Mouse (Mus musculus) heart, embryonic 12.5 days (tissue): ENCODE results near the gene Cep89. TPM values are rescaled to one million over a fixed set of nuclear protein-coding genes. Genes with fewer than 3 reads are reported as not detected.

Experiments used
- ATAC-seq: fragments of 200-750 bp; cut with Nextera tagmentation; 2 replicates; pipeline ENCODE4 v1.8.0; 2017; ENCODE audit warnings: moderate TSS enrichment, moderate library complexity; ENCODE audit not compliant: insufficient number of reproducible peaks, low FRiP score
- H3K27ac ChIP-seq: fragments of 300-500 bp; sonication (generic); 2 replicates; pipeline ENCODE4 v1.5.1; 2016; ENCODE audit warnings: mild to moderate bottlenecking, moderate library complexity; ENCODE audit not compliant: poor library complexity, severe bottlenecking
- H3K27me3 ChIP-seq: fragments of 300-500 bp; sonication (generic); replicated peaks from 2 replicates; pipeline ENCODE4 v1.6.1; 2016; ENCODE audit warnings: mild to moderate bottlenecking, moderate library complexity
- H3K36me3 ChIP-seq: fragments of 300-500 bp; sonication (generic); 2 replicates; pipeline ENCODE4 v1.6.1; 2016; ENCODE audit warnings: mild to moderate bottlenecking, moderate library complexity
- H3K4me1 ChIP-seq: fragments of 300-500 bp; sonication (generic); replicated peaks from 2 replicates; pipeline ENCODE4 v1.6.1; 2016; ENCODE audit warnings: mild to moderate bottlenecking
- H3K4me2 ChIP-seq: fragments of 300-500 bp; sonication (generic); 2 replicates; pipeline ENCODE4 v1.6.1; 2016; ENCODE audit warnings: mild to moderate bottlenecking, moderate library complexity
- H3K4me3 ChIP-seq: fragments of 300-500 bp; sonication (generic); 2 replicates; pipeline ENCODE4 v1.5.1; 2016; ENCODE audit warnings: mild to moderate bottlenecking
- H3K9ac ChIP-seq: fragments of 300-500 bp; sonication (generic); 2 replicates; pipeline ENCODE4 v1.6.1; 2016; ENCODE audit warnings: mild to moderate bottlenecking, moderate library complexity
- H3K9me3 ChIP-seq: fragments of 300-500 bp; sonication (generic); replicated peaks from 2 replicates; pipeline ENCODE4 v1.6.1; 2016; ENCODE audit warnings: mild to moderate bottlenecking, moderate library complexity
- WGBS: fragments of 180-500 bp; shearing (Covaris S2); methylation state at CpG from one replicate; pipeline ENCODE4 v1.1.7; 2016; 5-methylcytosine and 5-hydroxymethylcytosine counted together
- polyA plus RNA-seq: library from polyadenylated mRNA; unstranded; fragments of >200 nt; fragmentation: Nextera tagmentation; extraction: Ambion mirVana; gene quantifications from 2 replicates; pipeline ENCODE4 v1.2.1, GENCODE M21; 2016

The Cep89 gene
- polyA plus RNA-seq, 1 experiment from 2014 or later, result 40.0 TPM

DNA sequence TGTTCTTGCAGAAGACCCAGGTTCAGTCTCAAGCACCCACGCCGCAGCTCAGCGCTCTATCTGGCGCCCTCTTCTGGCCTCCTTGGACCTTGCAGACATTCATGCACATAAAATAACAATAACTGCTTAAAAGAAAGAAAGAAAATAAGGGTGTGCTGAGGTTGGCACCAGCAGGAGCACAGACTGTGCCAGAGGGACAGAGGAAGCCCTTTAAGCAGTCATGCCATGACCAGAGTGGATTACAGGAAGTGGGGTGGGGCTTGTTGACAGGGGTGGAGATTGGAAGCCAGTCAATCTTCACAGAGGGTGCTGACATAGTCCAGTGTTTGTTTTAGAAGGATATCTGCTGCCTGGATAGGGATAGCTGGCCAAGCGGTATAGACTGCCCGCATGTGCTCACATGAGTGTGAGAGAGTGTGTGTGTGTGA, 10.3 kb upstream of the Cep89 start:
- WGBS, result 49% methylated on average over 6 of the region's 6 CpGs
- H3K27ac ChIP-seq, result no peak overlapping the region
- H3K36me3 ChIP-seq, result 0 out of 2 replicates have a peak, but pooled peaks cover 4% of the 10 kb centered on the region
- no peak overlapping the region for H3K9ac ChIP-seq
- no peaks in the 10 kb centered on the region for H3K27me3 ChIP-seq
- no peaks in the 10 kb centered on the region for H3K9me3 ChIP-seq
- ATAC-seq, result peak; percentile 69
- H3K4me1 ChIP-seq, result peaks cover 11% of the 10 kb centered on the region
- H3K4me2 ChIP-seq, result no peak overlapping the region
- no peak overlapping the region for H3K4me3 ChIP-seq

DNA sequence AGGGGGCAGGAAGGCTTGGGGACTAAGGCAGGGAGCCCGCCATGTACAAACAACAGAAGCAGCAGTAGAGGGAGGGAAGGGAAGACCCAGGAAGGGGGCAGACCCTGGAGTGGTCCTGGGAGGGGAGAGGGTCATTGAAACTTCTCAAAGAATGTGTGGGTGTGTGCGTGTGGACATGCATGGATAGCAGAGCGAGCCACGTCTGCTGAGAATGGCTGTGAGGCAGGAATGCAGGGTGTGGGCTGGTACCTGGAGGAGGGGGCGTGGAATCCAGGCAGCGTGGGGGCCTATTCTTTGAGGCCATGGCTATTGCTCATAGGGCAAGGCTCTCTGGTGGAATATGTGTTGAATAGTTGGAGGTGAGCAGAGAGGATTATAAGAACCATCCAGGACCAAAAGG, 8.1 kb upstream of the Cep89 start:
- peaks cover 11% of the 10 kb centered on the region for H3K4me1 ChIP-seq
- no peak overlapping the region for H3K4me2 ChIP-seq
- H3K9me3 ChIP-seq, result no peaks in the 10 kb centered on the region
- no peak for ATAC-seq
- no peaks in the 10 kb centered on the region for H3K27me3 ChIP-seq
- no peak overlapping the region for H3K27ac ChIP-seq
- no peak overlapping the region for H3K9ac ChIP-seq
- H3K36me3 ChIP-seq, result peaks cover 12% of the 10 kb centered on the region
- H3K4me3 ChIP-seq, result no peak overlapping the region
- 64% methylated on average over 6 of the region's 6 CpGs for WGBS

DNA sequence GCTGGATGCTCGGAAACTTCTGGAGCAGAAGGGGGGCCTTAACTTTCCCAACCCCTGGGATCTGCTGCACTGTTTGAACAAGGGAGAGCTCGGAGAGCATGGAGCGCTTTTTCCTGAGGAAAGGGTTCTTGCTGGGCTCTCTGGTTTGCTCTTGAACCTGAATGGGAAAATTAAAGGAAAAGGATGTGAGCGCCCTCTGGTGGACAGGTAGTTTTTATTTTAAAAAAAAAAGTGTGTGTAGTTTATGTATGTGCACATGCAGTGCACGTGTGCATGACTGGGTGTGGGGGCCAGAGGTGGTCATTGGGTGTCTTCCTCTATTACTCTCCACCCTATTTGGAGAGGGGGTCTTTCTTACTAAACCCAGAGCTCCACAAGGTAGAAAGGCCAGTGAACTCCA, 3.9 kb upstream of the Cep89 start:
- 67% methylated on average over 5 of the region's 5 CpGs for WGBS
- H3K4me1 ChIP-seq, result peaks cover 17% of the 10 kb centered on the region
- H3K9me3 ChIP-seq, result no peaks in the 10 kb centered on the region
- no peak overlapping the region for H3K27ac ChIP-seq
- H3K27me3 ChIP-seq, result no peaks in the 10 kb centered on the region
- H3K36me3 ChIP-seq, result peaks cover 17% of the 10 kb centered on the region
- ATAC-seq, result no peak
- H3K4me2 ChIP-seq, result no peak overlapping the region
- no peak overlapping the region for H3K9ac ChIP-seq
- H3K4me3 ChIP-seq, result no peak overlapping the region

DNA sequence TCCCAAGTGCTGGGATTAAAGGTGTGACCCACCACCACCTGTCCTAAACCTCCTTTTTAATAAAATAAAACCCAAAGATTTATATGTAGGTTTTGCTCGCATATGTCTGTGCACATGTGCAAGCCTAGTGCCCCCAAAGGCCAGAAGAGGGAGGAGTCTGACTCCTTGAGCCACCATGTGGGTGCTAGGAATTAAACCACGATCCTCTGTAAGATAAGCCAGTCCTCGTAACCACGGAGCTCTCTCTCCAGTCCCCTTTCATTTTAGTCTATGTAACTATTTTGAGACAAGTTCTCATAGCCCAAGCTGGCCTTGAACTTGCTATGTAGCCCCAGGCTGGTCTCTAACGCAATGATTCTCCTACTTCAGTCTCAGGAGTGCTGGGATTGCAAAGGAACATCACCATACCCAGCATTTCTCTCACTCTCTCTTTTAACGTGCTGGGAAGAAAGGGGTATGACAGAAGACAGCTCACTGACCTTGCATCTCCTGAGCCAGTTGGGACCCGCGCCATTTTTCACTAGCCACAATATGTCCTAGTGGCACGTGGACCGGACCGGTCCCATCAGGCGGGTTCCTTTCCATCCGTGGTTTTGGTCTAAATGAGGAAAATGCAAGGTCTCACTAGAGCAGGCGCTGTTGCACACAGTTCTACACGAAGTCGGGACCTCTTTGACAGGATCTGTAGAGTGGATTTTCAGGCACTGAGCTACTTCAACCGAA, 940 bp upstream of the Cep89 start:
- ATAC-seq, result peak; percentile 16; the same call in 1 of the 2 replicates
- Histone ChIP-seq H3K4me1 (peaks cover 19% of the 10 kb centered on the region), H3K9me3 (no peaks in the 10 kb centered on the region), H3K27me3 (no peaks in the 10 kb centered on the region), H3K36me3 (peaks cover 37% of the 10 kb centered on the region), H3K27ac (no peak overlapping the region), H3K9ac (peak overlapping the region; percentile 66), H3K4me2 (peak overlapping the region; percentile 82), H3K4me3 (peak overlapping the region; percentile 80)
- 10% methylated on average over 17 of the region's 17 CpGs for WGBS

DNA sequence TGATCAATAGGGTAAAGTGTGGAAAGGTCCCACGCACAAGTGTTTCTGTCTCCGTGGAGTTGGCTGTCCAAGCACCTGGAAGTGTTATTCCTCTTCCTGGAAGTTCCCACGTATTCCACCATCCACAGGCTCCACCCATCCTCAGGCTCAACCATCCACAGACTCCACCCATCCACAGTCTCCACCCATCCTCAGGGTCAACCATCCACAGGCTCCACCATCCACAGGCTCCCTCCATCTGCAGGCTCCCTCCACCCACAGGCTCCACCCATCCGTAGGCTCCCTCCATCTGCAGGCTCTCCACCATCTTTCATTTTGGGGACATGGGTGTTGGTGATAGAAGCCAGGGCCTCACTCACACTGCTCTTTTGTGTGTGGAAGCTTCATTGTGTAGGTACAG, 4.3 kb downstream of the Cep89 start:
- peaks cover 69% of the 10 kb centered on the region for H3K36me3 ChIP-seq
- 83% methylated on average over 4 of the region's 4 CpGs for WGBS
- peaks cover 10% of the 10 kb centered on the region for H3K4me1 ChIP-seq
- H3K9ac ChIP-seq, result no peak overlapping the region
- no peaks in the 10 kb centered on the region for H3K9me3 ChIP-seq
- no peak for ATAC-seq
- H3K4me3 ChIP-seq, result no peak overlapping the region
- H3K27ac ChIP-seq, result no peak overlapping the region
- no peak overlapping the region for H3K4me2 ChIP-seq
- H3K27me3 ChIP-seq, result no peaks in the 10 kb centered on the region

DNA sequence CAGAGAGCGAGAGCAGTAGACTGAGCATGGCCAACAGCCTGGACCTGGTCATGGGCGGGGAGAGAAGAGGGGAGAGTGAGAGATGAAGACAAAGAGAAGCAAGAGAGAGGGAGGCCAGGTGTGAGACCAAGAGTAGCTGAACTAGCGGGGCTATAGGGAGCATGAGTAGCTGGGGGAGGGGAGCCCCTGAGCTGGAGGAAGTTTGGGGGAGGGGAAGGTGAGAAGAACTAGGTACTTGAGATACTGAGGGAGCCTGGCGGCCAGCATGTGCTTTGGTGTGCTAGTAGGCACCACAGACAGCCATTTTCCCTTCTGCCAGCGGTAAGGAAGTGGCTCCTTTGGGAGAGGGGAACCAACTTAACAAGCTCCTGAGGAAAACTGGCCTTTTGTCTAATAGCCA, 18.4 kb downstream of the Cep89 start:
- Histone ChIP-seq H3K4me2 (no peak overlapping the region), H3K9me3 (no peaks in the 10 kb centered on the region), H3K36me3 (peaks cover 58% of the 10 kb centered on the region), H3K27me3 (no peaks in the 10 kb centered on the region), H3K4me3 (no peak overlapping the region), H3K4me1 (peaks cover 12% of the 10 kb centered on the region), H3K27ac (no peak overlapping the region), H3K9ac (no peak overlapping the region)
- no peak for ATAC-seq
- WGBS, result 41% methylated on average over 5 of the region's 5 CpGs

DNA sequence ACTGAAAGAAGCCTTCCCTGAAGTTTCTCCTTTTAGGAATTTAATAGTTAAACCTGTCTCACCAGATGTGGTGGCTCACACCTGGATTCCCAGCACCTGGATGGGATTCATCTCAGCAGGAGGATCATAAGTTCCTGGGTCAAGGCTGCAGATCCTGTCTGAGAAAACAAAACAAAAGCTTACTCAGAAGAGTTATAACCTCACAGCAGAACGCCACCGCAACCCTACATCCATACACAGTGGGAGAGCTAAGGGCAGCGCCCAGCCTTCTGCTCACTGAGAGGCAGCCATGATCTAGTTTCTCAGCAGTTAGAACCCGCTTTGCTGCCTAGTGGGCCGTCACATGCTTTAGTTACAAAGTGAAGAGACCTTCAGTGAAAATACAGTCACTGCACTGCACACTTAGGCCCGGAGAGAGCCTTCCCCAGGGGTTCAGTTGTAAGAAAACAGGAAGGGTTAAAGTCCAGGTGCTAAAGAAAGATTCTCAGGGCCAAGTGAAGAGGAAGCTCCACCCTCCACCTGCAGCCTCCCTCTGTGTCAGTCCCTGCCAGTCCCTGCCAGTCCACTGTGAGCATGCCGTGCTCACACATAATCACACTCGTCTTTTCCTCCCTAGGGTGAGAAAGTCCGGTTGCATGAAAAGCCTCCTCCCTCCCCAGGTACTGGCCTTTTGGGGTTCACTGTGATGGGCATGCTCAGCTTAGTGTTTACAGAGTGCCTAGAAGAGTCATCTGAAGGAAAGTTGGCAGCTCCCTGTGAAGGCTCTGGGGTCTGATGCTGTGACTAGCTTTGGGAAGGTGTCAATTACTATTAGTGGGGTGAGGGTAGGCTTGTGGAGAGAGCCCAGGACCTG, 19.2 kb downstream of the Cep89 start:
- WGBS, result 81% methylated on average over 9 of the region's 9 CpGs
- Histone ChIP-seq H3K9me3 (no peaks in the 10 kb centered on the region), H3K4me2 (no peak overlapping the region), H3K4me1 (peaks cover 12% of the 10 kb centered on the region), H3K36me3 (peaks cover 58% of the 10 kb centered on the region), H3K9ac (no peak overlapping the region), H3K27ac (no peak overlapping the region), H3K4me3 (no peak overlapping the region), H3K27me3 (no peaks in the 10 kb centered on the region)
- ATAC-seq, result no peak

DNA sequence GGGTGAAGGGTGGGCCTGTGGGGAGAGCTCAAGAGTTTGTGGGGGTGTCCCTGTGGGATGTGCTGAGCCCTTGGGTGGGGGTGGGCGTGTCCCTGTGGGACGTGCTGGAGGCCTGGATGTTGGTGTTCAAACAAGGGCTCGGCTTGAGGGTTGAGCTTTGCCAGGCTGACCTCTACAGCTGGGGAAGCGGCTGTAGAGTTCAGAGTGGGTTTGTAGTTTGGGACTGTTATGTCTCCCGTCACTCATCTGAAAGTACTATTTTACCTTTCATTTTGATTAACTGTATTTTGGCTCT, 19.8 kb downstream of the Cep89 start:
- H3K9me3 ChIP-seq, result no peaks in the 10 kb centered on the region
- H3K4me3 ChIP-seq, result no peak overlapping the region
- peaks cover 60% of the 10 kb centered on the region for H3K36me3 ChIP-seq
- no peak overlapping the region for H3K27ac ChIP-seq
- WGBS, result 68% methylated on average over 5 of the region's 5 CpGs
- peaks cover 12% of the 10 kb centered on the region for H3K4me1 ChIP-seq
- no peak overlapping the region for H3K4me2 ChIP-seq
- H3K9ac ChIP-seq, result no peak overlapping the region
- ATAC-seq, result no peak
- no peaks in the 10 kb centered on the region for H3K27me3 ChIP-seq

DNA sequence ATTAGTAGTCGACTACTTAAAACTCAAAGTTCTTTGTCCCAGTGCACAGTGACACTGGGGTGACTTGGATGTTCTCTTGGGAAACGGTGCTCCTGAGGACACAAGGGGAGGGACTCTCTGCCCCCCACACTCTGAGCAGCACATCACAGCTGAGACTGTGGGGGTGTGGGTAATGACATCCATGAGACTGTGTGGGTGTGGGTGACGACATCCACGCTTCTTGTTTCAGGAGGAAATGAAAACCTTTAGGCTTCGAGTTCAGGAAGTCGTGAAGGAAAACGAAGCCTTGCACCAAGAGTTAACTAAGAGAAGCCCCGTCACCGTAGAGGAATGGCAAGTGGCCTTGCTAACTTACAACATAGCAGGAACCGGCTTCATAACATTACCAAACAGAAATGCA, 26.2 kb downstream of the Cep89 start:
- Histone ChIP-seq H3K9me3 (no peaks in the 10 kb centered on the region), H3K36me3 (peaks cover 89% of the 10 kb centered on the region), H3K4me1 (no peaks in the 10 kb centered on the region), H3K27me3 (no peaks in the 10 kb centered on the region), H3K4me2 (no peak overlapping the region), H3K27ac (no peak overlapping the region), H3K9ac (no peak overlapping the region), H3K4me3 (no peak overlapping the region)
- 86% methylated on average over 10 of the region's 10 CpGs for WGBS
- no peak for ATAC-seq

DNA sequence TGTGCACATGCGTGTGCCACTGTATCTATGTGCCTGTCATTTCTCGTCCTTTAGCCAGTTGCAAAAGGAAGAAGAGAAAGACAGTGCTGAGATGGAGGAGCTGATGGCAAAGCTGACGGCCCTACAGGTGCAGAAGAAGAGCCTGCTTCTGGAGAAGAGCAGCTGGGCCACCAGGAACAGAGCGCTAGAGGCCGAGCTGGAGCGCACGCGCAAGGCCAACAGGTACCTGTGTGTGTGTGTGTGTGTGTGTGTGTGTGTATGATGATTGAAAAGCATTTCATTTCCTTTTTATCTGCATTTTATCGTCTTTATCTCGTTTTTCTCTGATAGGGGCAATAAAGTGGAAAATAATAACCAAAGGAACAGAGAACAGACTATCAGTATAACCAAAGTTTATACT, 31.3 kb downstream of the Cep89 start:
- Histone ChIP-seq H3K4me3 (no peak overlapping the region), H3K27ac (no peak overlapping the region), H3K4me2 (no peak overlapping the region), H3K36me3 (peaks cover 88% of the 10 kb centered on the region), H3K9ac (no peak overlapping the region), H3K4me1 (no peaks in the 10 kb centered on the region), H3K9me3 (no peaks in the 10 kb centered on the region), H3K27me3 (no peaks in the 10 kb centered on the region)
- WGBS, result 94% methylated on average over 10 of the region's 10 CpGs
- ATAC-seq, result no peak

DNA sequence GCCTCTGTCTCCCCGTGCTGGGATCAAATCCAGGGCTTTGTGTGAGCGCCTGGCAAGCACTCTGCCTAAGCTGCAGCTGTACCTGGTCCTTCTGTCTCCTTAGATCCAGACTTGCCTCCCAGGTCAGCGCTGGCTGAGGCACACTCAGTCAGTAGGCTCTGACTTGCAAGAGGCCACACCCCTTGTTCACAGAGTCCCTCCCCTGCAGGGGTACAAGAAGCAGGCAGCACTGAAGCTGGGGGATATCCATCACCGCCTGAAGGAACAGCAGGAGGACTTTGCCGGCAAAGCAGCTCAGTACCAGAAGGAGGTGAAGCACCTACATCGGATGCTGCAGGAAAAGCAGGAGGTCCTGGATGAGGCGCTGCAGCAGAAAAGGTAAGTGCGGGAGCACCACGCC, 38.4 kb downstream of the Cep89 start:
- H3K27ac ChIP-seq, result no peak overlapping the region
- no peak for ATAC-seq
- H3K4me1 ChIP-seq, result no peaks in the 10 kb centered on the region
- no peaks in the 10 kb centered on the region for H3K9me3 ChIP-seq
- WGBS, result 79% methylated on average over 9 of the region's 9 CpGs
- no peak overlapping the region for H3K4me2 ChIP-seq
- H3K27me3 ChIP-seq, result no peaks in the 10 kb centered on the region
- peaks cover 84% of the 10 kb centered on the region for H3K36me3 ChIP-seq
- H3K9ac ChIP-seq, result no peak overlapping the region
- H3K4me3 ChIP-seq, result no peak overlapping the region
